Mouse (Mus musculus) frontal cortex, postnatal 14 days (tissue): Measurements from ENCODE around the gene Shisal1.
A peak's percentile ranks its signal among the peaks of the same experiment; 100 is the strongest.

Experiments used
- DNase-seq, 2 experiments: peaks; one replicate each; pipeline ENCODE4 v3.0.0; 2022; ENCODE audit warnings: low spot score in 2 of 2

Shisal1 gene

GRCm38 (mm10) chr15:84425733-84426132, 21.2 kb downstream of the Shisal1 start:
- no peak for DNase-seq

GRCm38 (mm10) chr15:84423781-84424180, 23.1 kb downstream of the Shisal1 start:
- DNase-seq: no peak

GRCm38 (mm10) chr15:84418266-84418610, 28.7 kb downstream of the Shisal1 start:
- DNase-seq: no peak

- DNase-seq: no peak
Observed at GRCm38 (mm10) chr15:84417592-84418265, 29.2 kb downstream of the Shisal1 start.

- DNase-seq: no peak
Observed at GRCm38 (mm10) chr15:84417017-84417416, 29.9 kb downstream of the Shisal1 start.

GRCm38 (mm10) chr15:84414040-84414848, 32.7 kb downstream of the Shisal1 start:
- peak; percentile 63 to 69 for DNase-seq

GRCm38 (mm10) chr15:84412409-84412808, 34.5 kb downstream of the Shisal1 start:
- DNase-seq: no peak

GRCm38 (mm10) chr15:84410052-84410451, 36.8 kb downstream of the Shisal1 start:
- DNase-seq: no peak

- peak in 1 of 2 experiments; percentile 42 for DNase-seq
Observed at GRCm38 (mm10) chr15:84408576-84408975, 38.3 kb downstream of the Shisal1 start.

- no peak for DNase-seq
Observed at GRCm38 (mm10) chr15:84405759-84406158, 41.1 kb downstream of the Shisal1 start.

GRCm38 (mm10) chr15:84403454-84404113, 43.3 kb downstream of the Shisal1 start:
- no peak for DNase-seq

- DNase-seq: no peak
Observed at GRCm38 (mm10) chr15:84398617-84399016, 48.3 kb downstream of the Shisal1 start.

- DNase-seq: no peak
Observed at GRCm38 (mm10) chr15:84397663-84398169, 49.2 kb downstream of the Shisal1 start.

GRCm38 (mm10) chr15:84395341-84396067, 51.4 kb downstream of the Shisal1 start:
- no peak for DNase-seq

GRCm38 (mm10) chr15:84393341-84393740, 53.6 kb downstream of the Shisal1 start:
- no peak for DNase-seq

- no peak for DNase-seq
Observed at GRCm38 (mm10) chr15:84392840-84393239, 54.1 kb downstream of the Shisal1 start.

- DNase-seq: no peak
Observed at GRCm38 (mm10) chr15:84392131-84392530, 54.8 kb downstream of the Shisal1 start.

- DNase-seq: no peak
Observed at GRCm38 (mm10) chr15:84388698-84389131, 58.2 kb downstream of the Shisal1 start.

GRCm38 (mm10) chr15:84385995-84386565, 60.8 kb downstream of the Shisal1 start:
- no peak for DNase-seq

- no peak for DNase-seq
Observed at GRCm38 (mm10) chr15:84384066-84384465, 62.8 kb downstream of the Shisal1 start.

GRCm38 (mm10) chr15:84380181-84380580, 66.7 kb downstream of the Shisal1 start:
- DNase-seq: no peak
